Mouse (Mus musculus) cerebellum, adult 8-10 months (tissue): ENCODE data around the gene BC004004.
"Not testable (repeated sequence)": the region's sequence is repeated elsewhere in the genome, so short reads cannot be mapped to it uniquely, and the experiment has no call there.

Source experiments
- DNase-seq: peaks from one replicate; pipeline ENCODE4 v3.0.0; 2022

Gene BC004004

DNA sequence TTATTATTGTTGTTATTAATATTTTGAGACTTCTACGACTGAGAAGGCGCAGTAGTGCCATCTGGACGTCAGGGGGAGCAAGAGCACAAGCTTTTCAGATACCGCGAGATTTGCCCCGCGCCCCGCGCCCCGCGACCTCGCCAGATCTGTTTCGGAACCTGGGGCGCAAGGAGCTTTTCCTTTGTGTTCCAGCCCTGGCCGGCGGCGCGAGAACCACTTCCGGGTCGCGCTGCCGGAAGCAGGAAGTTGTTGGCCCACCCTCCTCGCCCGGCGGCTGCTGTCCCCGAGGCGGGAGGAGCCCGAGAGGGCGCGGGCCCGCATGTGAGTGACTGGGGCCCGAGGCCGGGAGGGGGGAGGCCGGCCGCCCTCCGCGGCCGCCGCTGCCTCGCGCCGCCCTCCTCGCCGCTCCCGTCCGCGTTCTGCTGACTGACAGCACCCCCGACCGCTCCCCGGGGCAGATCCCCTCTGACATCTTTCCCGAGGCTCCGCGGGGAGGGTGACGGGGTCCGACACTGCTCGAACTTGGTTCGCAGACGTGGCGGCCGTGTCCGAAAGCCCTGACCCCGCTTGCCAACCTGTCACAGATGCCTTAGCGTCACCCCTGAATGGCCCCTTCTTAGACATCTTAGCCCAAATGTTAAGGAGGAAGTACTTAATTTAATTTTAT lies at the start of gene BC004004:
Gene BC004004, plus strand, starts transcription at position 107 of the 667 bp plus-strand sequence.
- peak; percentile 96 for DNase-seq

- DNase-seq: no peak
Measured at GRCm38 (mm10) chr17:29220631-29221030, 48.0 kb upstream of the BC004004 start.

DNA sequence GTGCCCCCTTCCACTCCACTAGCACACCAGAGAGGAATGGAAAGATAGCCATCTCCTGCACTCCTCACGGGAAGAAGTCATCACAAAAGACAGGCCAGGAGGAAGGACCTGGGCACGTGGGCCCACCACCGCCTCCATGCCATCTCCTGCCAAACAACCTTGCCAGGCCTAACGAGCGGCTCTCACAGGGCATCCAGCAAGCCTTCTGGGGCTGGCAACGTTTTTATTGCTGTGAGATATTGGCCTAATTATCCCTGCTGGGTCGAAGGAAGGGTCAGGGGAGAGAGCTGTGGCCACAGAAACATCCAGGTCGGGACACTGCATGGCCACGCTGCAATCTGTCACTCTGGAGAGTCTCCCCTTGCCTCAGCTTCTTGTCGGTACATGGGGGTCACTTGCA lies 37.5 kb upstream of the BC004004 start:
- DNase-seq: no peak

- no peak for DNase-seq
Measured at GRCm38 (mm10) chr17:29236111-29236510, 32.5 kb upstream of the BC004004 start.

- no peak for DNase-seq
Measured at GRCm38 (mm10) chr17:29237267-29237771, 31.3 kb upstream of the BC004004 start.

DNA sequence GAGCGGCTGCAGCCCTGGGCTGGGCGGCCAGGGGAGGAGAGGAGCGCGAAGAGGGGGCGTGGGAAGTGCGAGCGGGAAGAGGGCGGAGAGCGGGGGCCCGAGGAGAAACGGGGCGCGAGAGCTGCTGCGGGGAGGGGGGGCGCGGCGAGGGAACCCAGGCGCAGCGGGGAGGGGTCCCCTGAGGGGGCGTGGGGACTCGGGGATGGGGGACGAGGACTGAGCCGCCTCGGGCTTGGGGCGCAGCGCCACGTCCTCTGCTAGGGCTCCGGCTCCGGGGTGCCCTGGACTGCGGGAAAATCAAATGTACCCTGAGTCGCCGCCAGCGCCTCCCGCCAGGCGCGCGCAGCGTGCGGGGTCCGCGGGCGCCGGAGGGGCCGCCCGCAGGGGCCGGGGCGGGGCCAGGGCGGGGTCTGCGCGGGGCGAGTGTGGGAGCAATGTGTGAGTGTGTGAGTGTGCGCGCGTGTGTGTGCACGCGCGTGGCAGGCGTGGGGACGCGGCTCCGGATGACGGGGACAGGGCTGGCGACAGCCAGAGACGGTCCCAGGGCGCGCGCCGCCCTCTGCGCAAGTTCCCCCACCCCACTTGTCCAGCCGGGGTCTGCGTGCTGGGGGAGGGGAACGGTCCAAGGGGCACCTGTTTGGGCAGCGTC lies 30.7 kb upstream of the BC004004 start, which contains the start of gene Cpne5:
Gene Cpne5, minus strand, starts transcription at position 396 of the 649 bp plus-strand sequence.
- no peak for DNase-seq

DNA sequence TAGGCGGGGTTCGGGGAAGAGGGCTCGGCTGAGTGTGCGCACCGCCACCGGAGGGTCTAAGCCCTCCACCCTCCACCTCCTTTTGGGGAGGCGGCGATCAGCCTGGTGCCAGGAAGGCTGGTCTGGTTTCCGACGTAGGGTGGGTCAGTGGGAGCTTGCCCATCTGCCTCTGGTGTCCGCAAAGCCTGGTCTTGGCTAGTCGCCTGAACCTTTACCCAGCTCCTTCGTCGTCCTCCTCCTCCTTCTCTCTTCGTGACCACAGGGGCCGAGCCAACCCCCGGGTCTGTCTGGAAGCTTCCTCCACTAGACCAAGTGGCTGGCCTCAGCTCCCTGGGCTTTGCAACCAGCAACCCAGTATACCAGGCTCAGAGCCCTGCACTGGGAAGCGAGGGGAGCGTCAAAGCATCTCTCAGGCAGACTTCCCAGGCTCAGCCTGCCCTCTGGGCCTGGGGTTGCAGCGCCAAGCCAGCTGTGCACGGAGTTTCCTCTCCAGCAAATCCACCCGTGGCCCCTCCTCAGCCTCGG lies 30.1 kb upstream of the BC004004 start:
- DNase-seq: no peak

- no peak for DNase-seq
Measured at GRCm38 (mm10) chr17:29244912-29245311, 23.7 kb upstream of the BC004004 start.

GRCm38 (mm10) chr17:29245725-29246124 lies 22.9 kb upstream of the BC004004 start:
- no peak for DNase-seq

- DNase-seq: peak; percentile 45
Measured at GRCm38 (mm10) chr17:29246602-29247001, 22.0 kb upstream of the BC004004 start.

GRCm38 (mm10) chr17:29247881-29248280 lies 20.7 kb upstream of the BC004004 start:
- no peak for DNase-seq

GRCm38 (mm10) chr17:29249512-29249911 lies 19.1 kb upstream of the BC004004 start:
- no peak for DNase-seq

DNA sequence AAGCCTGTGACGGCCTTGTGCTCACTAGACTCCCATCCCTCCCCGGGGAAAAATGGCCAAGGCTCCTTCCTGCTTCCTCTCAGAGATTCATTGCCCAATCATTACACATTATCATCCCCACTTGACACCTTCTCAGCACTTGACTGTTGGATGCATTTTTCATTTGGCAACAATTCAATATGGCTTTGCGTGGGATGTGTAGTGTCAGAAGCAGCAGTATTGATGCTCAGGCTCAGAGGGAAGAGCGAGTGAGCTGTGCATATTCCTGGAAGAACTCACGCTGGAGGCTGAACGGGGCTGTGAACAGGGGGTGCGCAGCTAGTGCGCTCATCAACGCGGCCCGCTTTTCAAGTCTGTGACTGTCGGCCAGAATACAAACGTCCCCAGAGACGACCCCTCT lies 17.6 kb upstream of the BC004004 start:
- DNase-seq: not testable (repeated sequence)

DNA sequence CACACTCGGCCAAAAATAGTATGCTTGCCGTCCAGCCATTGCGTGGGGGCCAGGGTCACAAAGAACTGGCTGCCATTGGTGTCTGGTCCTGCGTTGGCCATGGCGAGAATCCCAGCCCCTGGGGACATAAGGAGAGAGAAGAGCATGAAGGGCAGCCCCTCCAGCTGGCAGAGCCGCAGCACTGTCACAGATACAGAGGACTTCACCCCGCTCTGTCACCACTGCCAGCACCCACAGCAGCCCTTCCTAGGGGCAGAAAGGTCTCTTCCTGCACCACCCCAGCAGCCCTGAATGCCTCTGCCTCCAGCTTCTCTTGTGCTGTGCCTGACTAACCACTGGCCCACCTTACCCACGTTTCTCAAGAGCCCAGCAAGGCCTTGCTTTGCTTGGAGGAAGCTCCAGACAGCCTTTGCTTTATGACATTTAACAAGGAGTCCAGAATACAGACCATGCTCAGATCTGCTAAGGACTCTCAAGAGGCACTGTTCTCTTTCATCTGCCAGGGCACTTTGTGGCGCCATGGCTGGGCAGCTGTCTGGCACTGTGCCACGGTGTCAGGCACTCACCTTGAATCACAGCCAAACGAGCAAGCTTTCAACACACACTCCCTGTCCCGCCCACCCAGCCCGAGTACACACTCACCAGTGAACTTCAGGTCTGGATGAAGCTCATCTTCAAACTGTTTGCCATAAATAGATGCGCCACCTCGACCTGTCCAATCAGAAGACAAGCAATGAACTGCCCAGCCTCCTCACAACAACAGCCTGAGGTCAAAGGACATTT lies 16.8 kb upstream of the BC004004 start:
- DNase-seq: no peak

- DNase-seq: no peak
Measured at GRCm38 (mm10) chr17:29253236-29253635, 15.4 kb upstream of the BC004004 start.

DNA sequence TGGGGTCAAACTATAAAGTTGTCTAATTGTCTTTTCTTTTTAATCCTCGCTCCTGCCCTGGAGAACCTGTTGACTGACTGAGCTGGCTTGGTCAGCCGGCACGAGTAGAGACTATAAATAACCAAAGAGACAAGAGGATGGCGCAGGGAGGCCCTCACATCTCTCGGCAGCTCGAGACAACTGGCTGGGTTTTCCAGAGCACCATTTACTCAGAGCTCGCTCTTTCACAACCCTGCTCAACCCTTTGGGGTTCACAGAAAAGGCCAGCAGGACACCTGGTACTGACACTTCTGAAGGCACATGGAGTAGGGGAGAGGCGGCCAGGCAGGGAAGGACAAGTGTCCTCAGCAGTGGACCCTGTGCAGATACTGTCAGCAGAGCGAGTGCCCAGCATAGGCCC lies 14.9 kb upstream of the BC004004 start:
- no peak for DNase-seq

DNA sequence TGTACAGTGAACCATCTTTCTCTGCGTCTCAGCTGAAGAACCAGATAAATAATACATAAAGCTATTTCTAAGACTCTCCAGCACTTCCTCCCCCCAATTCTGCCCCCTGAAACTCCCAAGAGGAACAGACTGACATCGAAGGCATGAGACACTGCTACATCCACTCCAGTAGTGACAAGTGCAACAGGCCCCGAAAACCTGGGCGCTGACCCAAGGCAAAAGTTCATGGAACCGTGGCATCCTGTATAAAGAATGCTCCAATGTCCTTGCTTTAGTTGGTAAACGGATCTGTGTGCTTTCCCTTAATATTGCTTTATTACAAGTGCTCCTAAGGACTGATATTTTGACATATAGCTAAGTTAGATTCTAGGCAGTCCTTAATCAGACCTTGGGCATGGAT lies 13.8 kb upstream of the BC004004 start:
- not testable (repeated sequence) for DNase-seq

DNA sequence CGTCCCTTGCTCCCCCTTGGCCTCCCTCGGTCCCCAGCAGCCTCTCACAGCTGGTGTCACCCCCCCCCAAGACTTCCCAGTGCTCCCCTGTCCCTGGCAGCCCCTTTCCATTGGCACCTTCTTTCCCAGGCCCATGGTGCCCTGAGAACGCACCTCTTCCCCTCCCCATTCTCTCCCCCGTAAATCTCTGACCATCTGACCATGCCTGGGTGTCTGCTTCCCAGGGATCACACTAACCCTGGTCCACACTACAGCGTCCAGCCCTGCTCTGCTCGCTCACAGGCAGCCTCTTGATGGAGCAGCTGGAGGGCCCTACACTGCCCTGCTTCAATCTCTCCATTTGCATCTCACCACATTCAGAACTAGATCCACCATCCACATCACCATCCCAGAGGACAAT lies 12.1 kb upstream of the BC004004 start:
- DNase-seq: no peak

DNA sequence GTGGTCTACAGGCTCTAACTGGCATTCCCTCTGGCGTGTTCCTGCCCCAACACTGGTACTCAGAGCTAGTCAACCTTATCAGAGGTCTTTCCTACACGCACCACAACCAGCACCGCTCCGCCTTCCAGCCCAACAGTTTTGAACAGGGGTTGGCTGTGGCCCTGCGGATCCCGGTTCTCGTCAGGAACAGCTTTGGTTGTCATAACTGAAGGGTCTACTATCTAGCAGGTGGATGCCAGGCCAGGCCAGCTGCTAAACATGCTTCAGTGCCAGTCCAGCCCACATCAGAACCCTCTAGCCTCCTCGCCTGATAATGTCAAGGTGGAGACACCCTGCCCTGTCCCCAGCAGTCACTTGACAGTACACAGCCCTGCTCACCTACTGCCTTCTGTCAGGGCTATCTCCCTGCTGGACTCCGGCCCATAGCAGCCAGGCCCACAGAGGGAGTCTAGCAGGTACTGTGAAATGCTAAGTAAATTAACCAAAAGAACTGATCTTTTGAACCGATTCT lies 11.5 kb upstream of the BC004004 start:
- DNase-seq: no peak

DNA sequence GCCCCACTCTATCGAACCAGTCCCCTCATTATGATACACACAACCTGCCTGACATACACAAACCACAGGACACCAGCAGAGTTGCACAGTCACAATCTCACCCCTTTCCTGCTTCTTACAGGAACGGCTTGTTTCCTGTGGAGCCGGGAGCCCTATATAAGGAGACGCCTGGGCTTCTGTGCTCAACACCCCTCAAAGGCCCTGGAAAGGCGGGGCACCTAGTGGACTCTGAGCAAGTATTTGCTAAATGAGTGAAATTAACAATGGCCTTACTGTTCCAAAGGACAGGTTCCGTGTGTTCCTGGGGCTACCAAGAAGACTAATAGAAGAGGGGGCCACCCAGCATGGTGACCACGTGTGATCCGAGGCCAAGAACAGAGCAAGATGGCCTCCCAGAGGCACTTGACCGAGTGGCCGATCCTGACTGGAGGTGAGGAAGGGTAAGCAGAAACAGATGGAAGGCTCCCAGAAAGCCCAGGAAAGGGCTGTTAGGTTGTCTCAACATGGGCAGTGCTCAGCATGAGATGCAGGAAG lies 10.5 kb upstream of the BC004004 start:
- no peak for DNase-seq

DNA sequence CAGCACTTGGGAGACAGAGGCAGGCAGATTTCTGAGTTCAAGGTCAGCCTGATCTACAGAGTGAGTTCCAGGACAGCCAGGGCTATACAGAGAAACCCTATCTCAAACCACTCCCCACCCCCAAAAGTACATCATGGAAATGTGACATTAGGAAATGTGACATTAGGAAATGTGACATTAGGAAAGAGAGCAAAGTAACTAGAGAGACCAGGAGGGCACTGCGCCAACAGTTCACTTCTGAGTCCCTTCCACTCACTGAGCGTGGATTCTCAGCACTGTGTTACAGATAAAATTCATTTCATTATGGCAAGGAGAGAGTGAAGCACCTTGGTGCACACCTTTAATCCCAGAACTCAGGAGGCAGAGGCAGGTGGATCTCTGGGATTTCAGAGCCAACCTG lies 9.7 kb upstream of the BC004004 start:
- DNase-seq: no peak

- peak; percentile 77 for DNase-seq
Measured at GRCm38 (mm10) chr17:29259489-29259888, 9.1 kb upstream of the BC004004 start.

DNA sequence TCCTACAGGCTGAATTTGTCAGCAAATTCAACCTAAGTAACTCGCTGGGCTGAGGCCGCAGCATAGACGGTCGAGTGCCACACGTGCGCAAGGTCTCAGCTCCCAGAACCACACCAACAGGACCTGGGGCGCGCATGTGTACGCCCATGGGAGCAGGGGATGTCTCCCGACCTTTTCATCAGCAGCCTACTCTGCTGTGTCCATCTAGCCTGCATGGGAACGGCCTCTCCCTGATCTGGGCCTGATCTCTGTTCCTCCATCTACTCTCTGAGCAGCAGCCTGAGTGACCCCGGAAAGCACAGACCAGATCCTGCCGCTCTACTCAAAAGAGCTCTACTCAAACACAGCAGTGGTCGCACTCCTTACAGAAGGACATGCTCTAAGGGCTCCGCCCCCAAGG lies 8.1 kb upstream of the BC004004 start:
- no peak for DNase-seq
